Mouse (Mus musculus) myocyte (in vitro differentiated cells): ENCODE measurements at regions not wholly inside any gene's neighbourhood (a gene's known extent, or its start where the extent isn't known, plus 50 kb on each side); places are given as distances from the start of the nearest gene placed in this dataset.
"Not testable (repeated sequence)": the region's sequence is repeated elsewhere in the genome, so short reads cannot be mapped to it uniquely, and the experiment has no call there.

Experiments
- H3K27me3 ChIP-seq: one replicate; pipeline ENCODE4 v1.6.1; 2011; ENCODE audit not compliant: control insufficient read depth, insufficient read depth, insufficient read length
- H3K36me3 ChIP-seq: one replicate; pipeline ENCODE4 v1.6.1; 2011; ENCODE audit not compliant: control insufficient read depth, insufficient read depth
- H3K4me2 ChIP-seq: one replicate; pipeline ENCODE4 v1.6.1; 2011; ENCODE audit warnings: low read depth, control low read depth
- H3K4me3 ChIP-seq: one replicate; pipeline ENCODE4 v1.5.1; 2011; ENCODE audit warnings: mild to moderate bottlenecking, control low read depth, moderate library complexity
- H3K79me2 ChIP-seq: one replicate; pipeline ENCODE4 v1.6.1; 2011; ENCODE audit not compliant: control insufficient read depth, insufficient read depth
- H3ac ChIP-seq: one replicate; pipeline ENCODE4 v1.6.1; 2011; ENCODE audit not compliant: control insufficient read depth, insufficient read length
- CEBPB ChIP-seq: IDR thresholded peaks from 2 replicates; pipeline ENCODE4 v1.6.1; 2011; ENCODE audit warnings: mild to moderate bottlenecking, moderate library complexity; ENCODE audit not compliant: poor library complexity, insufficient read depth, severe bottlenecking
- E2F4 ChIP-seq: IDR thresholded peaks from one replicate; pipeline ENCODE4 v1.6.1; 2011; ENCODE audit warnings: mild to moderate bottlenecking, control low read depth, moderate library complexity; ENCODE audit not compliant: insufficient read depth
- MAX ChIP-seq: IDR thresholded peaks from one replicate; pipeline ENCODE4 v1.6.1; 2011; ENCODE audit warnings: low read depth, mild to moderate bottlenecking, control low read depth
- MYOD1 ChIP-seq, 3 experiments: IDR thresholded peaks; one replicate each; pipeline ENCODE4 v1.6.1; 2011; ENCODE audit warnings: control low read depth in 2 of 3, low read depth in 2 of 3, mild to moderate bottlenecking in 2 of 3, moderate library complexity in 1 of 3; ENCODE audit not compliant: insufficient read length in 2 of 3, control insufficient read depth in 1 of 3
- MYOG ChIP-seq, 3 experiments: IDR thresholded peaks; one replicate each; pipeline ENCODE4 v1.6.1; 2011; ENCODE audit warnings: control low read depth in 2 of 3, low read depth in 2 of 3, mild to moderate bottlenecking in 2 of 3; ENCODE audit not compliant: insufficient read length in 2 of 3, control insufficient read depth in 1 of 3, insufficient read depth in 1 of 3
- POLR2A ChIP-seq: IDR thresholded peaks from one replicate; pipeline ENCODE4 v1.6.1; 2011; ENCODE audit warnings: low read depth, mild to moderate bottlenecking, control low read depth, moderate library complexity; ENCODE audit not compliant: insufficient read length
- POLR2AphosphoS2 ChIP-seq: IDR thresholded peaks from one replicate; pipeline ENCODE4 v1.6.1; 2011; ENCODE audit warnings: low read depth, control low read depth; ENCODE audit not compliant: insufficient read length
- REST ChIP-seq: IDR thresholded peaks from one replicate; pipeline ENCODE4 v1.6.1; 2011; ENCODE audit warnings: mild to moderate bottlenecking, control low read depth, moderate library complexity; ENCODE audit not compliant: insufficient read depth, insufficient read length
- SRF ChIP-seq: IDR thresholded peaks from one replicate; pipeline ENCODE4 v1.6.1; 2011; ENCODE audit warnings: low read depth; ENCODE audit not compliant: control insufficient read depth, insufficient read length
- TCF12 ChIP-seq: IDR thresholded peaks from one replicate; pipeline ENCODE4 v1.6.1; 2011; ENCODE audit warnings: mild to moderate bottlenecking, control low read depth; ENCODE audit not compliant: poor library complexity, insufficient read depth, severe bottlenecking
- TCF3 ChIP-seq: IDR thresholded peaks from one replicate; pipeline ENCODE4 v1.6.1; 2011; ENCODE audit warnings: low read depth, control low read depth; ENCODE audit not compliant: insufficient read length
- USF1 ChIP-seq: IDR thresholded peaks from one replicate; pipeline ENCODE4 v1.6.1; 2011; ENCODE audit warnings: low read depth, mild to moderate bottlenecking, control low read depth, moderate library complexity

DNA sequence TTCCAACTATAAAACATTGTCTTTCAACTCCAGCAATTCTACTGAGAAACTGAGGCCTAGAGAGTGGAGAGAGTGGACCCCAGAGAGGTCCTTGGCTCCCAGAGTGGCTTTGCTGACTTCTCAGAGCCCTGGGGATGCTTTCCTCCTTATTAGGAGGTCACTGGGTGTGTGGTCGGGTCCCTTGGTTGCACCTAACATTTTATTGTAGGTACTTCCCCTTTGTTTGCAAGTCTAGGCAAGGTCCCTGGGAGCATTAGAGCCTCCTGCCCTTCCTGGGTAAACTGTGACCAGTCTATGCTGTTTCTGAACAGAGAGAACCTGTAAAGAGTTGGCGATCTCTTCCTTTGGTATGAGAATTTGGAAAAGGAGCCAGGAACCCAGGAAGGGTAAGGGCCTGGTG, 110.5 kb downstream of the Fam43a start:
- TF ChIP-seq POLR2A = no peak
- TF ChIP-seq MYOD1 (IDR thresholded peaks at IDR 0.05; ENCODE audit: control insufficient read depth in 1 of 3, insufficient read length in 2 of 3, low read depth in 2 of 3) = no peak
- no peak for TF ChIP-seq USF1
- no peak for TF ChIP-seq TCF3
- TF ChIP-seq MYOG (IDR thresholded peaks at IDR 0.05; ENCODE audit: control insufficient read depth in 1 of 3, insufficient read depth in 1 of 3, insufficient read length in 2 of 3, low read depth in 2 of 3) = no peak
- H3K36me3 ChIP-seq = no peaks in the 10 kb centered on the region

DNA sequence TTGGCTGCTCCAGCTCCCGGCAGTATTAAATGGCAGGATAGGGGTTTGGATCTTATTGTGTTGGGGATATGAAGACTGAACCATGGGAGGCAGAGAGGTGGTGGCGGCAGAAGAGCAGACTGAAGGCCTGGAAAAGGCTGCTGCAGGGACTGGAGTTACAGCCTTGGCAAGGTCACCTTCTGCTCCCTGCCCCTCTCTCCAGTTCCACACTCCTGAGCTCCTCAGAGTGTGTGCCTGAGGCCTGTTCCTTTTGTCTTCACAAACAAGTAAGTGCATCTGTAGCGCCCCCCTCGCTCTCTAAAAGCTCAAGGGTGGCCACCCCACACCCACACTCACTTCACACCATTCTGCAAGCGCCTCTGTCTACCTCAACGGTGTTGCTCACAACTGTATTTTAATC, 113.0 kb downstream of the Fam43a start:
- Histone ChIP-seq H3K79me2 (no peaks in the 10 kb centered on the region), H3ac (no peak overlapping the region), H3K4me3 (no peak overlapping the region), H3K27me3 (peaks cover 25% of the 10 kb centered on the region), H3K36me3 (no peaks in the 10 kb centered on the region), H3K4me2 (no peak overlapping the region)
- no peak for TF ChIP-seq E2F4
- TF ChIP-seq SRF = no peak
- TF ChIP-seq POLR2AphosphoS2 = no peak
- TF ChIP-seq POLR2A = no peak
- no peak for TF ChIP-seq CEBPB
- TF ChIP-seq MYOD1 (IDR thresholded peaks at IDR 0.05; ENCODE audit: control insufficient read depth in 1 of 3, insufficient read length in 2 of 3, low read depth in 2 of 3) = no peak
- TF ChIP-seq TCF3 = no peak
- no peak for TF ChIP-seq MYOG (IDR thresholded peaks at IDR 0.05; ENCODE audit: control insufficient read depth in 1 of 3, insufficient read depth in 1 of 3, insufficient read length in 2 of 3, low read depth in 2 of 3)
- no peak for TF ChIP-seq REST
- no peak for TF ChIP-seq MAX
- TF ChIP-seq TCF12 = no peak
- TF ChIP-seq USF1 = no peak

More for the DNA sequence above, 110.5 kb downstream of the Fam43a start:
- Histone ChIP-seq H3K79me2 (no peaks in the 10 kb centered on the region), H3ac (no peak overlapping the region), H3K4me2 (no peak overlapping the region), H3K4me3 (no peak overlapping the region), H3K27me3 (peaks cover 33% of the 10 kb centered on the region)

DNA sequence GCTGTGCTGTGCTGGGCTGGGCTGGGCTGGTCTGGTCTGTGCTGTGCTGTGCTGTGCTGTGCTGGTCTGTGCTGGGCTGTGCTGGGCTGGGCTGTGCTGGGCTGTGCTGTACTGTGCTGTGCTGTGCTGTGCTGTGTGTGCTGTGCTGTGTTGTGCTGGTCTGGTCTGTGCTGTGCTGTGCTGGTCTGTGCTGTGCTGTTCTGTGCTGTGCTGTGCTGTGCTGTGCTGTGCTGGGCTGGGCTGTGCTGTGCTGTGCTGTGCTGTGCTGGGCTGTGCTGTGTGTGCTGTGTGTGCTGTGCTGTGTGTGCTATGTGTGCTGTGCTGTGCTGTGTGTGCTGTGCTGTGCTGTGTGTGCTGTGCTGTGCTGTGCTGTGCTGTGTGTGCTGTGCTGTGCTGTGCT, 118.1 kb downstream of the Fam43a start:
- H3K4me3 ChIP-seq, H3K79me2 ChIP-seq, H3K27me3 ChIP-seq, H3K36me3 ChIP-seq, H3K4me2 ChIP-seq, H3ac ChIP-seq: not testable (repeated sequence)

DNA sequence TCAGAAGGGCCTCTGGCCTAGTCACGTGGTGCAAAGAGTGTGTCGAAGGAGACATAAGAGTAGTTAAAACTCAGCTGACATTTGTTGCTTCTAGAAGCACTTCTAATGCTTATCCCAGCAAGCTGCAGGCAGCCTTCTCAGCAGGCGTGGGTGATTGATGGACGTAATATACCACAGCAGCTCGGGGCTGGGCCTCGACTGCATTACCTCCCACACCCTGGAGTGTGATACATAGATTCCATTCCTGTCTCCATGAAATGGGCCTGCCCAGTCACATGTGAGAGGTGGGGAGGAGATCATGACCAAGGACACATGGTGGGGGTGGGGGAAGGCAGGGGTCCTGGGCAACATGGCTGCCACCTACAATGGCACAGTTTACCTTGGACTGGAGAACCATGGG, 121.3 kb downstream of the Fam43a start:
- Histone ChIP-seq H3K4me3 (no peak overlapping the region), H3K36me3 (no peaks in the 10 kb centered on the region), H3K79me2 (no peaks in the 10 kb centered on the region), H3ac (no peak overlapping the region), H3K4me2 (no peak overlapping the region), H3K27me3 (peaks cover 7% of the 10 kb centered on the region)
- TF ChIP-seq CEBPB (no peak), POLR2A (no peak), MYOD1 (IDR thresholded peaks at IDR 0.05; ENCODE audit: control insufficient read depth in 1 of 3, insufficient read length in 2 of 3, low read depth in 2 of 3) (no peak), MAX (no peak), REST (no peak), SRF (no peak), POLR2AphosphoS2 (no peak), TCF12 (no peak), USF1 (no peak), E2F4 (no peak), TCF3 (no peak)

DNA sequence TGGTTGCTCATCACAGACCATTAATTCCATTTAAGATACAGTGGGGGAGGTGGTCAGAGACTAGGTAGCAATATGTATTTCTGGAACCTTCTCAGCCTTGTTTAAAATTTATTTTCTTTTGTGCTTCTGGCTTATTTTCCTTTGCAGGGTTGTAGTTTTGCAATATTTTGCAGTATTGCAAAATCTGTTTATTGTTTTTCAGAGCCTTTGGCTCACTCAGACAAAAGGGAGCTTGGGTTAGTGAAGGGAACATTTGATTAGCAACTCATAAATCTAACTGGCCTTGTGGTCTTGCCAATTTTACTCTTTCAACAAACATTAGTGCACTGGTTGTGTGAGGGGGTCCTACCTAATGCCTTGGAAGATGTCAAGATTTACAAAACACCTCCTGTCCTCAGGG, 121.7 kb downstream of the Fam43a start:
- no peaks in the 10 kb centered on the region for H3K36me3 ChIP-seq
- no peak for TF ChIP-seq REST
- H3K4me3 ChIP-seq = no peak overlapping the region
- peaks cover 7% of the 10 kb centered on the region for H3K27me3 ChIP-seq
- H3K79me2 ChIP-seq = no peaks in the 10 kb centered on the region
- no peak overlapping the region for H3ac ChIP-seq
- no peak overlapping the region for H3K4me2 ChIP-seq

DNA sequence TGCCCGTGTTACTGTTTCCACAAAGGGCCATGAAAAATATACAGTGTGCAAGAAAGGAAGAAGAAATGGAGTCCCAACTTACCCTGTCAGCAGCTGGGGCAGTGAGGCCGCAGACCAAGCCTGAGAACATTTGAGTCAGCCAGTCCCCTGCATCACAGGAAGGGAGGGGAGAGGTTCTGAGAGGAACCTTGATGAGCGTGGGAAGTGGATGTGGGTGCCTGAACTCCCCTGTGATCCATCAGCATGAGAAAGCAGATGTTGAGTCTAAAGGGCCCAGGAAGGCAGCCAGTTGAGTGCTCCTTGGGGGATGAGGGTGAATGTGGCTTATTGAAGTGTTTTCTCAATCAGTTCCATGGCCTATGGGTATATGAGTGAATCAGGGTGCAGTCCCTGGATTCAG, 122.8 kb downstream of the Fam43a start:
- Histone ChIP-seq H3K4me2 (no peak overlapping the region), H3K36me3 (no peaks in the 10 kb centered on the region), H3K79me2 (no peaks in the 10 kb centered on the region), H3ac (no peak overlapping the region), H3K4me3 (no peak overlapping the region), H3K27me3 (peaks cover 5% of the 10 kb centered on the region)
- TF ChIP-seq TCF3 = no peak
- no peak for TF ChIP-seq SRF
- TF ChIP-seq REST = no peak
- no peak for TF ChIP-seq TCF12
- TF ChIP-seq CEBPB = no peak
- no peak for TF ChIP-seq MAX
- no peak for TF ChIP-seq MYOG (IDR thresholded peaks at IDR 0.05; ENCODE audit: control insufficient read depth in 1 of 3, insufficient read depth in 1 of 3, insufficient read length in 2 of 3, low read depth in 2 of 3)
- no peak for TF ChIP-seq E2F4
- TF ChIP-seq POLR2AphosphoS2 = no peak
- TF ChIP-seq USF1 = no peak
